Mouse (Mus musculus): Measurements from ENCODE around the gene Rbm20.

GRCm38 (mm10) chr19:53890274-53890673, 213.2 kb downstream of the Rbm20 start:
- TF ChIP-seq CTCF (IDR thresholded peaks at IDR 0.05; ENCODE audit: low read depth, low read length) = no peak
- no peak for TF ChIP-seq POLR2A (IDR thresholded peaks at IDR 0.05; ENCODE audit: insufficient read depth, low read length)
- TF ChIP-seq EP300 (IDR thresholded peaks at IDR 0.05; ENCODE audit: insufficient read depth, low read depth, low read length) = no peak
